9 mouse cellular contexts compared by ENCODE assay signal in the genomic region with DNA sequence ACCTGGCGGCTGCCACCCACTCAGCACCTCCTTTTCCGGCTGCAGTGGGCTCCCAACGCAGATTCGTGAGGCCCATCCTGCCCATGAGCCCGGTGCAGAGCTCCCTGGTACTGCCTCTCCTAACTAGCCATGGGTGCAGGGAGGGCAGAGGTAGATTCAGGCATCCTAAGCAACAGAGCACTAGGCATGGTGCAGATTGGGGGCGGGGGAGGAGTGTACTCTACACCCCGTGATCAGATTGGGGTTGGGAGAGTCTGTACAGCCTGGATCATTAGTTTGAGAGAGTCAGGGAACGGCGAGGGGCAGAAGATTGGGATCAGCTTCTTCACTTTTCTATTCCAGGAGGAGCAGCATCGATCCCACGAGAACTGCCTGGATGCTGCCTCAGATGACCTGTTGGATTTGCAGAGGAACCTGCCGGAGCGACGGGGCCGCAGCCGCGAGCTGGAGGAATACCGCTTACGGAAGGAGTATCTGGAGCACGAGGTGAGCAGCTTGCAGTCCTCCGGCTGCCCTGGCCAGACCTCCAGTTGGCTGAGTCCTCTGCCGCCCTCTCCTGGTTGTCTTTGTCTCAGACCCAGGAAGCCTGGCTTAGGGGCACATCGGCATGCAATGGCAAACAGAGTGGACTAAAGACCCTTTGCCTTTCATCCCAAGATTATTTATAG. TPM values are rescaled to one million over a fixed set of nuclear protein-coding genes. Genes with fewer than 3 reads are reported as not detected.
DNase-seq lines count a peak whose midpoint lies in the region; ATAC-seq lines count a peak whose summit lies in the region.
"Had no signal": no experiment of that assay in that cellular context is flagged by ENCODE, and none has a peak within 500 bp of the region (broad histone marks: within the 10 kb centered on the region; RNA-seq: fewer than 3 reads in every experiment).

No protein-coding gene starts in this region.

- 10% methylated on average over 23 of the region's 23 CpGs for WGBS in limb, embryonic 11.5 days
- WGBS in midbrain, embryonic 12.5 days: 13% methylated on average over 23 of the region's 23 CpGs

- no peaks in the 10 kb centered on the region for H3K36me3 ChIP-seq in limb, embryonic 11.5 days (ENCODE audit: control insufficient read depth, insufficient read depth, low read length)
- H3K36me3 ChIP-seq in midbrain, embryonic 12.5 days: no peaks in the 10 kb centered on the region

- peak; percentile 65 to 87 for DNase-seq in adrenal gland, adult (ENCODE audit: inconsistent age in 2 of 2, low spot score in 1 of 2)
- DNase-seq in cerebellum, postnatal 25 days: peak; percentile 73 to 88
- DNase-seq in gastrocnemius, adult 8-10 months (ENCODE audit: low spot score in 2 of 2): peak; percentile 21 to 28
- DNase-seq in hindlimb bud, embryonic 11.5 days (ENCODE audit: extremely low spot score, low read depth, low spot score): peak; percentile 33
- DNase-seq in limb, embryonic 11.5 days (ENCODE audit: low spot score): peak; percentile 91
- DNase-seq in right cerebral cortex, postnatal 4 days: peak; percentile 69

- no peak overlapping the region for H3K27ac ChIP-seq in limb, embryonic 11.5 days (replicated peaks; ENCODE audit: low read depth, low read length)
- H3K27ac ChIP-seq in midbrain, embryonic 12.5 days (replicated peaks): no peak overlapping the region

- no peaks in the 10 kb centered on the region for H3K9me3 ChIP-seq in limb, embryonic 11.5 days (ENCODE audit: control insufficient read depth, low read length)
- H3K9me3 ChIP-seq in midbrain, embryonic 12.5 days: no peaks in the 10 kb centered on the region
- H3K9me3 ChIP-seq: megakaryocyte, embryonic 14.5 days had no signal

- peak overlapping the region; percentile 41 for H3K4me2 ChIP-seq in limb, embryonic 11.5 days (ENCODE audit: low read depth, severe bottlenecking)
- peak overlapping the region; percentile 50 for H3K4me2 ChIP-seq in midbrain, embryonic 12.5 days (replicated peaks)

- peak overlapping the region; percentile 10 for H3K4me3 ChIP-seq in limb, embryonic 11.5 days (ENCODE audit: low read depth, low read length)
- peak overlapping the region; percentile 15 for H3K4me3 ChIP-seq in midbrain, embryonic 12.5 days
- H3K4me3 ChIP-seq: megakaryocyte, embryonic 14.5 days had no signal

- peak; percentile 72 for ATAC-seq in limb, embryonic 11.5 days (ENCODE audit: insufficient number of reproducible peaks, low FRiP score, low TSS enrichment, low read depth)
- peak; percentile 74 for ATAC-seq in midbrain, embryonic 12.5 days (ENCODE audit: low FRiP score, low read depth)
- ATAC-seq in erythroblast, adult 5-6 weeks (replicated peaks; ENCODE audit: low FRiP score, poor library complexity, severe bottlenecking): no peak

- no peaks in the 10 kb centered on the region for H3K4me1 ChIP-seq in limb, embryonic 11.5 days (ENCODE audit: control insufficient read depth, insufficient read depth, low read length)
- H3K4me1 ChIP-seq in midbrain, embryonic 12.5 days: peaks cover 15% of the 10 kb centered on the region

- no peaks in the 10 kb centered on the region for H3K27me3 ChIP-seq in limb, embryonic 11.5 days (ENCODE audit: control insufficient read depth, insufficient read depth, low read length)
- peaks cover 26% of the 10 kb centered on the region for H3K27me3 ChIP-seq in midbrain, embryonic 12.5 days
- H3K27me3 ChIP-seq: megakaryocyte, embryonic 14.5 days had no signal

- H3K9ac ChIP-seq in limb, embryonic 11.5 days (ENCODE audit: low read length): peak overlapping the region; percentile 49
- H3K9ac ChIP-seq in midbrain, embryonic 12.5 days (replicated peaks): peak overlapping the region; percentile 45

RNA-seq across cellular contexts. Expression of gene Psd4, which starts 38.1 kb away (rescaled TPM):
- 1 to 10 TPM in 2 of 4 experiments, under 1 TPM in 2; 0.07 to 1.1 (median 0.59) TPM for total RNA-seq in gastrocnemius, adult 8-10 months (2022)
- polyA plus RNA-seq in limb, embryonic 11.5 days (2014; fragmentation: Nextera tagmentation; extraction: Ambion mirVana): 0.50 and 0.93 TPM in 2 replicates
- 0.77 and 0.96 TPM in 2 replicates for polyA plus RNA-seq in midbrain, embryonic 12.5 days (2016; fragmentation: Nextera tagmentation; extraction: Ambion mirVana)
- 5.6 and 8.4 TPM in 2 replicates for total RNA-seq in erythroblast, adult 5-6 weeks (2015; ENCODE audit: low replicate concordance)
- total RNA-seq in erythroblast, adult 5-6 weeks (2017; ENCODE audit: low replicate concordance): 15.3 and 26.3 TPM in 2 replicates

Comparison
In these comparisons a context has a peak if more than half of its experiments do, and no peak if none do; other contexts are left out.
1. DNase-seq: peak in every context shown above with its lines; median percentile 91 in limb, embryonic 11.5 days; 80 in cerebellum, postnatal 25 days; 76 in adrenal gland, adult; 69 in right cerebral cortex, postnatal 4 days; 33 in hindlimb bud, embryonic 11.5 days; 24 in gastrocnemius, adult 8-10 months.